Mouse (Mus musculus): ENCODE measurements around the gene Pigs.

DNA sequence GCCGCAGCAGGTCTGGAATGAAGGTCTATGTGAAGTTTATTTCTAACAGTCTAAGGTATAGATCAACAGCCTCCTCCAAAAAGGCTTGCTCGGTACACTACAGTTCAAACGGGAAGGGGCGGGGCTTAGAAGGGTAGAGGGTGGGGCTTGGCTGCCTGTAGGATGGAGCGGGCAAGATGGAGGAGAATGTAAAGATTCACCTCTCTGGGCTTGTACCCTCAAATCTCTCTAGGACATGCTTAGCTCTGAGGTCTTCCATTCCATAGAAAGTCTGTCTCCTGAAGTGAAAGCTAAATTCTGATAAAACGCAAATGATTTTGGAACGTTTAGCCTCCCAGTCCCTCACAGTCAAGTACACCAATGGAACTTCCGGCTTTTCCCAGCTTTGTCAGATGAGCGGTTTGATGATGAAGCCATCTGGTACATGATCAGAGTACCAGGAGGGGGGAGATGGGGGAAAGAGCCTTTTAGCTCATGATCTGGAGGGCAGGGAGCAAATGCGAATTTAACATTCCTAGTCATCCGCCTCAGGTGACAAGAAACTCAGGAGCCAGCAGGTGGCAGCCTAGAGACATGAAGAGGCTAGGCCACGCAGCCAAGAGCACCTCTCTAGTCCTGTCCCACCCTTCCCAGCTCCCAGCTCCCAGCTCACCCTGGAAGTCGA lies 32.0 kb downstream of the Pigs start:
- TF ChIP-seq GATA1 (IDR thresholded peaks at IDR 0.05; ENCODE audit: low read length) (no peak), TAL1 (IDR thresholded peaks at IDR 0.05; ENCODE audit: low read length) (no peak)
